Mouse (Mus musculus) layer of hippocampus, adult 2 months (tissue): ENCODE measurements around the gene Stx2. TPM values are rescaled to one million over a fixed set of nuclear protein-coding genes. Genes with fewer than 3 reads are reported as not detected.
A peak's percentile ranks its signal among the peaks of the same experiment; 100 is the strongest.

Experiments used
- DNase-seq, 2 experiments: peaks; one replicate each; pipeline ENCODE4 v3.0.0; 2022; ENCODE audit warnings: low spot score in 2 of 2
- H3K27ac ChIP-seq: fragments of 200-600 bp; 2 replicates; pipeline ENCODE4 v1.8.1; 2022
- H3K4me3 ChIP-seq: fragments of 200-600 bp; 2 replicates; pipeline ENCODE4 v1.8.1; 2022; ENCODE audit warnings: mild to moderate bottlenecking
- CTCF ChIP-seq: fragments of 200-600 bp; conservative IDR thresholded peaks from 2 replicates; pipeline ENCODE4 v1.8.1; 2022; ENCODE audit warnings: antibody characterized with exemption, mild to moderate bottlenecking, moderate library complexity
- long read RNA-seq, 2 experiments: library from polyadenylated mRNA; stranded (forward); transcript quantifications; one replicate each; pipeline ENCODE4 v2.0.0; 2021; ENCODE audit warnings: borderline mapping rate in 2 of 2
- total RNA-seq, 2 experiments: library from RNA; stranded (reverse); gene quantifications; 2 replicates each; pipeline ENCODE4 v1.2.3; 2021

Stx2 gene
- total RNA-seq = 10 to 100 TPM; 30.9 to 31.8 TPM
- long read RNA-seq, experiment 1, partial matches to known transcripts = 0 of 19 reads
- long read RNA-seq, experiment 1, other reads (novel, unspliced or antisense) = 10 of 19 reads
- long read RNA-seq, experiment 2, transcript Stx2-201 (11 exons, 2,939 nt) = major isoform, 14 of 23 reads
- long read RNA-seq, experiment 2, partial matches to known transcripts = 1 of 23 reads
- long read RNA-seq, experiment 2, other reads (novel, unspliced or antisense) = 5 of 23 reads

DNA sequence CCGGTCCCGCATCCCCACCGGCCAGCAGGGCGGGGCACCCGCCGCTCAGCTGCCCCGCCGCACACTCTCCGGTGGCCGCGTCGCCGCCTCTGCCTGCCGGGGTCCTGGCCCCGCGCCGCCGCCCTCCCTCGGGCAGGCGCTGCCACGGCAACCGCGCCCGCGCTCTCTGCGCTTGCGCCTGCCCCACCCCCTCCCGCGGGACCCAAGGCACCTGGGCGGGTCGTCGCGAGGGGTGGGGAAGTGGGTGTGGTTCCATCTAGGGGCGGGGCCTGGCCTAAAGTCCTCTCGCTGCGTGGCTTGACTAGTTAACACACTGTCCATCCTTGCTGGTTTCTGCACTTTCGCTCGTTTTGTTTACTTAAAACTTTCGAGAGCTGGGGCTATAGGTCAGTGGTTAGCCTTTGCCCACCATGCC is at the start of gene Stx2:
TSS of gene Stx2 (minus strand) at position 163 of the 415 bp plus-strand sequence.
- no peak for TF ChIP-seq CTCF
- Histone ChIP-seq H3K27ac (peak within 1 kb of the TSS; percentile 94), H3K4me3 (peak within 1 kb of the TSS; percentile 81)
- peak; percentile 92 to 93 for DNase-seq

DNA sequence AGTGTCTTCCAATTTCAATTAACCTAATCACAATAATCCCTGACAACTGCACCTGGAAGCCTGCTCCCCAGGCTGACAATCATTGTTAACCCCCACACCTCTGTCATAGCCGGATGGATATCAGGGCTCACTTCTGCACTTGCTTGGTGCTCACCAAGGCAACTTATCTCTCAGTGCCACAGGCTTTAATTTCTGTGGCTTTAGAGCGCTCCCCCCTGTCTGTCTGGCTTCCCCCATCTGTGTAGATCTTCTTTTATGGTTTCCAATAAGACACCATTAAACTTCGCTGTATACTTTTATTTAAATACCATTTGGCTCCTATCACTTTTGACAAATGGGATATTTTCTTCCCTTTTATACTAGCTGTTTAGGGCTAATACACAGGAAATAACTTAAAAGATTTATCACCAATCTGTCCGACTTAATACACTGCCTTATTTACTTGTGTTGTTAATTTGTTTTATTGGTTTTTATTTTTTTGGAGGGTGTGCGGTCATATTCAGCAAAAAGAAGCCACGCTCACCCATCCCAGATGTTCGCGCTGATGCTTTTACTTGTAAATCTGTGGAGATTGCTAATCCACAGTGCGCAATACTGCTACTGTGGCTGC is 46.4 kb upstream of the Stx2 start:
- DNase-seq = no peak
- no peak overlapping the region for H3K27ac ChIP-seq
- no peak for TF ChIP-seq CTCF
- H3K4me3 ChIP-seq = no peak overlapping the region

DNA sequence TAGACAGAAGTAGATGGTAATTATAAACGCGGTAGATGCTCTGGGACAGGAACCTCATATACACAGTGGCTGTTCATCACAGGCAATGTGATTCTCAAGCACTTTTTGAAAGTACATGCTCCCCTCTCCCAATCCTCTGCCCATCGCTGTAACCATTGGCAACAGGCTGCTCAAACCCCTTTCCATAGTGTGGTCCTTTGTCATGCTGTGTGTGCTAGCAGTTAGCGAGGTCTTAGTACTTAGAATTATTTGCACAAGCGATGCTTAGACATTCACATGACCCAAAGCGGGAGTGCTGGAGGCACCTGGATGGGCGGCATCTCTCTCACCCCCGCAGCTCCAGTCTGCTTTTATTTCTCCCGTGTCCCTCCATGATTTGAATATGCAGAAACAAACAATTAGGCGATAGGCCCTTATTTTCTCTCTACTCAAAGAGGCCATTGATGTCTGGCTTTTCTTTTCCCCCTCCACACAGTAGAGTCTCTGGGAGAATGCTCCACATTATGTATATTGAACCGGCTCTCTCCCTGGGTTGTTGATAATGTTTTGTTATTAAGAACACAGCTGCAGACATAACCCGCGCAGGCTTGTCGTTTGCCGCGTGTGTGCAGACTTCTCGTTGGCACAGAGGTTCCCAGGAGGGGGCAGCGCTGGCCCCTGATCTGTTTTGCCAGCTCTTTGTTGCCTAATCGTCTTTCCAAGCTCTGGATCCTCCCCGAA is 44.4 kb upstream of the Stx2 start:
- Histone ChIP-seq H3K4me3 (no peak overlapping the region), H3K27ac (peak overlapping the region; percentile 88)
- no peak for DNase-seq

DNA sequence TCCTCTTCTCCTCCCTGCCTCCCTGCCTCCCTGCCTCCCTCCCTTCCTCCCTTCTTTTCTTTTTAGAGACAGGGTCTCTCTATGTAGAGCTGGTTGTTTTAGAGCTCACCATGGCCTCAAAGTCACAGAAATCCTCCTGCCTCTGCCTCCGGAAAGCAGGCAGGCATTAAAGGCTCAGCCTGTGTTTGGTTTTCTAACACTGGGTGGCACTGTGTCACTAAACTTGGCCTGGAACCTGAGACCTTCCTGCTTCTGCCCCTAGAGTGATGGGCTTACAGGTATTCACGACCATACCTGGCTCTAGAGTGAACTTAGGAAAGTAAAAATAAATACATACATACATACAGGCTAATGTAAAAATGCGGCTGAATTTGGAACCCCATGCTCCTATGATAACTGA is 43.5 kb upstream of the Stx2 start:
- H3K4me3 ChIP-seq = no peak overlapping the region
- TF ChIP-seq CTCF = peak; percentile 55
- DNase-seq = no peak

More for the DNA sequence above, 44.4 kb upstream of the Stx2 start:
- TF ChIP-seq CTCF = 0 out of 2 replicates have a peak, but pooled peaks have one; percentile 5

DNA sequence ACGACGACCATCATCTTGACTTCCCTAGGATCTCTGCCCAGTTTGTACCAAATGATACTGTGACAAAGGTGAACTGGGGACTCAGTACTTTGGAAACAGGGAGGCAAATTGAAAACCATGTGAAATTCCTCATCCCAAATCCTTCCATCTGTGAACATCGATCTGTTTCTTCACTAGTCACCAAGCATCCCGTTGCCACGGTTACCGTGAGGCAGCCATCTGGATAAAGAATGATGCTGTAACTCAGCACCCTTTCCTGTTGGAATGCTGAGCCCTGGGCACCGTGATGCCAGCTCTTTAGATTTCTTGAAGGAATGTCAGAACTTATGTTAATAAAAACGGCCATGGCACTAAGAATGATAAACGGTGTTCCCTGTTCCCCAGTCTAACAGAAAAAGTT is 41.0 kb upstream of the Stx2 start:
- peak; percentile 85 to 90 for DNase-seq
- no peak overlapping the region for H3K4me3 ChIP-seq
- H3K27ac ChIP-seq = peak overlapping the region; percentile 78
- no peak for TF ChIP-seq CTCF

More for the DNA sequence above, 43.5 kb upstream of the Stx2 start:
- H3K27ac ChIP-seq = peak overlapping the region; percentile 88

DNA sequence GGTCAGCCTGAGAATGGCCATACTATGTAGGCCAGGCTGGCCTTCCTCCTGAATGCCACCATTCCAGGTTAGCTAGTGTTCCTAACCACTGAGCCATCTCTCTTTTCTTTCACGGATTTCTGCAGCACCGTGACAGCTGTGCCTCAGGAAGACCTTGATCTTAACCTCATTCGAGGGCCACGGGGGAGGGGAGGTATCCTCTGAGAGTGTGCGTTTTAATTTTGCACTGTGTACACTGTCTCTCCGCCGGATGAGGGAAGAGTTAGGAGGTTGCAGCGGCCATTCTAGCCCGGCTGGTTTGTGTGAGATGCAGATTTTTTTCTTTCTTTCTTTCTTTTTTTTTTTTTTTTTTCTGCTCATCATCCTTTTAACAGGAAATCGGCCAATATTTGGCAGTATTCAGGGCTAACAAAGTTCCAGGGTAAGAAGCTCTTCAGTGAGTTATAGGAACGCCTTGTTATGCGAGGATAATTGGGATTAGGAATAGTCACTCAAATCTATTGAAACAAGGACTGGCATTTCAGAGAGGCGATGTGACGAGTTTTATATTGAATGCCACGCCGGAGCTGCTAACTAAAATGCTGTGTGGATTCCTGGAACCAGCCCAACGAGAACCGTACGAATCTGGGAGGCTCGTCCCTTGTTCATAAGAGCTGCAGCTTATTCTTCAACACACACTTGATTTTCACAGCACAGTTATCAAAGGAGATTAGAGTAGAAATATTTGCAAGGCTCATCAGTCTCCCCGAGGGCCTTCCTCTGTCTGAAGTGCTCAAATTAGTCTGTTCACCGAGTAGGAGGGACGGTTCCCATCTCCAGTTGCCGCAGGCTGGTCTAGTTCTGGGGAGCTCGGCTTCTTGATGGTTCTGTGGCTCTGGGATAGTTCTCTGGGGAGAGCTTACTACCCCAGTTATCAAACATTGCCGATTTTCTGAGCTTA is 37.5 kb upstream of the Stx2 start:
- TF ChIP-seq CTCF = no peak
- Histone ChIP-seq H3K27ac (peak overlapping the region; percentile 83), H3K4me3 (no peak overlapping the region)
- DNase-seq = peak; percentile 41 to 55

DNA sequence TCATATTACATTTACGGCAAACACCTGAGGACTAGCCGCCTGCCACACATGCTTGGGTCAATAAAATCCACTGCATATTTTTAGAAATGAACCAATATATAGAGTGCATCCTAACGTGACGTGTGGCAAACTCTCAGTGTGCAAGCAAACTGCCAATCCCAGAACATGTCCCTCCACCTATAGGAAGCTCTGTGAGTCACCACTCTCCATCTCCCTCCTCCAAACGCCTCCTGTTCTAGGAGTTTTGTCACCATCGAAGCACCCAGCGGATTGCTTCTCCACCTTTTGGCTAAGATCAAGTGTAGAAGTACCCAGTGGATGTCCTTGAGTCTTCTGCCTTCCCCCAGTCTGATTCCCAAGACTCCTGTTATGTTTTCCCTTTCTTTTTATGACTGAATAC is 29.4 kb upstream of the Stx2 start:
- H3K4me3 ChIP-seq = no peak overlapping the region
- DNase-seq = no peak
- TF ChIP-seq CTCF = no peak
- H3K27ac ChIP-seq = no peak overlapping the region

DNA sequence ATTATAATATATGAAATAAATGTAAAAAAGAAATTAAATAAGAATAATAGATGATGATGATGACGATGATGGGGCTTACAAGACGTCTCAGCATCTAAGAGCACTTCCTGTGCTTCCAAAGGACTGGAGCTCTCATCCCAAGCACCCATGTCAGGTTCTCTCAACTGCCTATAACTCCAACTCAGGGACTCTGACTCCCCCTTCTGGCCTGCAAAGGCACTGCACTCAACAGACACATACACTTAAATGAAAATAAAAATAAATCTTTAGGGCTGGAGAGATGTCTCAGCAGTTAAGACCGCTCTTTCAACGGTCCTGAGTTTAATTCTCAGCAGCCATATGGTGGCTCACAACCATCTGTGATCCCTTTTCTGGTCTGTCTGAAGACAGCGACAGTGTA is 28.3 kb upstream of the Stx2 start:
- Histone ChIP-seq H3K4me3 (no peak overlapping the region), H3K27ac (no peak overlapping the region)
- TF ChIP-seq CTCF = peak; percentile 56
- no peak for DNase-seq

DNA sequence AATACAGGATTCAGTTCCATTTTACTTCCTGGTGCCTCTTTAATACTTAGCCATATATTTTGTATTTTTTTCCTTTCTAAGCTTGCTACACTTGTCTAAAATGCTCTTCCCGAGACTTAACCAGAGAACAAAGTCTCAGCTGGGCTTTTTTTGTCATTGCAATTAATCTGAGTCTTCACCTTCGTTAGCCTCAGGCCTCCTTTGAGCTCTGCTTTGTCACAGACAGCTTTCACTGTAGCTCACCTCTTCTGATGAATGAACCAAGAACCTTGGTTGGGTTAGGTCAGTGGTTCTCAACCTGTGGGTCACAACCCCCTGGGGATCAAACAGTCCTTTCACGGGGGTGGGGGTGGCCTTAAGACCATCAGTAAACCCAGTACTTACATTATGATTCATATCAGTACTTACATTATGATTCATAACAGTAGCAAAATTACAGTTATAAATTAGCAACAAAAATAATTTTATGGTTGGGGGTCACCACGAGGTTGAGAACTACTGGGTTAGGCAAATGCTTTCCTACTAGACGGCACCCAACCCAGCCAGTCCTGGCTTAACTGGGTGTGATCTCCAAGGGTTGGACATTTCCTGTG is 20.9 kb upstream of the Stx2 start:
- no peak for TF ChIP-seq CTCF
- Histone ChIP-seq H3K4me3 (no peak overlapping the region), H3K27ac (no peak overlapping the region)
- no peak for DNase-seq

DNA sequence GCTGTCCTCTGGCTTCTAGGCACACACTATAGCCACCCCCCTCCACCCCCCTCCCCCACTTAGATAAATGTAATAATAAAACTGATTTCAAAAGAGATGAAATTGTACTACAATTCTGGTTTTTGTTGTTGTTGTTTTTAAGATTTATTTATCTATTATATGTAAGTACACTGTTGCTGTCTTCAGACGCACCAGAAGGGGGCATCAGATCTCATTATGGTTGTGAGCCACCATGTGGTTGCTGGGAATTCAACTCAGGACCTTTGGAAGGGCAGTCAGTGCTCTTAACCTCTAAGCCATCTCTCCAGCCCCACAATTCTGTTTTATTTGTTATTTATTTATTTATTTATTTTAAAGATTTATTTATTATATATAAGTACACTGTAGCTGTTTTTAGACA is 18.3 kb upstream of the Stx2 start:
- H3K4me3 ChIP-seq = no peak overlapping the region
- no peak overlapping the region for H3K27ac ChIP-seq
- no peak for DNase-seq
- peak; percentile 46 for TF ChIP-seq CTCF

DNA sequence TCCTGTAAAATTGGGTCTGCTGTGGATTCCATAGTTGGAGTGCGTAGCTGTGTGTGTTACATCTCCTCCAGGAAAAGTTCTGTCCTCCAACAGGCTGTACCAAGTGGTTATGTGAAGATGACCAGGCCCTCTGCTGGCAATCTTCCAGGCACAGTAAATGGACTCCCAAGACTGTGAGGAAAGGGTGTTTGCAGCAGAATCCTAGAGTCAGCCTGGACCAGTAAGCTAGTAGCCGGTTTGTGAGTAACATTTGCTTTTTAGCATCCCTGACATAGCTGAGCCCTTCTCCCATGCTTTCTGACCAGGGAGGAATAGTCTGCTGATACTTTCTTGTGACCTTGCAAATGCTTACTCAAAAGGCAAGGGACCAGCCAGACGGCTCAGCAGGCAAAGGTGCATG is 17.8 kb upstream of the Stx2 start:
- TF ChIP-seq CTCF = no peak
- Histone ChIP-seq H3K27ac (no peak overlapping the region), H3K4me3 (no peak overlapping the region)
- no peak for DNase-seq

DNA sequence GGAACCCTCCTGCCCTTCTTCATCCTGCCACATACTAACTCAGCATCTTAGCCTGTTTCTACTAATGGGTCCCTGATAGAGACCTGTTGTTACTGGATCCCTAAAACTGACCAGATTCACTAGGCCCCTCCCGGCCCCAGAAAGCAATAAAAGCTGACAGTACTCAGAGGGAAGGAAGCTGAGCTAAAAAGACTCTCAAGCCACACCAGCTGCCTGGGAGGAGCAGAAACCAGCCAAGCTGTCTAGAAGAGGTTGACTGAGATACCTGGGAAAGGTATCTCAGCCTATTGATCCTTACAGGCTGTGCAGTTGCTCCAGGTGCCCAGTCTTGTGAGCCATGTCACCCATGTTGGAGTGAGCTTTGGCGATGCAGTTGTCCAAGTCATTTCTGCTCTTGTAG is 17.4 kb upstream of the Stx2 start:
- TF ChIP-seq CTCF = no peak
- no peak overlapping the region for H3K27ac ChIP-seq
- no peak for DNase-seq
- H3K4me3 ChIP-seq = no peak overlapping the region
